Mouse (Mus musculus): ENCODE measurements around the gene Omp. TPM values are rescaled to one million over a fixed set of nuclear protein-coding genes. Genes with fewer than 3 reads are reported as not detected.

Omp gene
- polyA plus RNA-seq, 1 experiment from 2014 or later, result 0.25 TPM

DNA sequence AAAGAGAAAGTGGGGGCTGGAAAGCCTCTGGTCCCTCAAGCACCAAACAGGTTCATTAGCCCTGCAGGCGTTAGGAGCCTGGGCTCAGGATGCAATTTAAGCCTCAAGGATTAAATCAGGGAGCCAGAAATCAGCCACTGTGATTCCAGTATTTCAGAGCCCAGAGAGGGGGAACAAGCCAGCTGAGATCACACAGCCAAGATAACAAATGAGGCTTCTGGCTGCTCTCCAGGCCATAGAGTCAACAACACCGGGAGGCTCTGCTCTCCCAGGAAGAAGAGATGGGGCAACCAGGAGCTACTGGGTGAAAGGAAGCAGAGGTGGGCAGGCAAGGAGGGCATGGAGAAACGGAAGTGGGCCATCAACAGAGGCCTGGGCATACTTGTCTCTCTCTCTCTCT is 18.4 kb upstream of the Omp start:
- Histone ChIP-seq H3K4me1 (peaks cover 40% of the 10 kb centered on the region), H3K27ac (no peak overlapping the region), H3K36me3 (no peaks in the 10 kb centered on the region), H3K4me3 (no peak overlapping the region), H3K27me3 (no peaks in the 10 kb centered on the region; the same call in 1 of the 2 replicates), H3K9ac (no peak overlapping the region), H3K4me2 (replicated peaks) (no peak overlapping the region), H3K9me3 (no peaks in the 10 kb centered on the region)
- WGBS, result 45% methylated on average over 3 of the region's 3 CpGs
- ATAC-seq (ENCODE audit: low FRiP score, low read depth), result no peak

GRCm38 (mm10) chr7:98162239-98162638 is 16.9 kb upstream of the Omp start:
- H3K27ac ChIP-seq, result no peak overlapping the region
- WGBS, result 78% methylated on average over 6 of the region's 6 CpGs

GRCm38 (mm10) chr7:98160041-98160740 is 14.9 kb upstream of the Omp start:
- no peaks in the 10 kb centered on the region for H3K9me3 ChIP-seq
- no peak overlapping the region for H3K27ac ChIP-seq
- no peaks in the 10 kb centered on the region; the same call in 1 of the 2 replicates for H3K27me3 ChIP-seq
- 43% methylated on average over 8 of the region's 8 CpGs for WGBS
- no peak for ATAC-seq (ENCODE audit: low FRiP score, low read depth)
- no peaks in the 10 kb centered on the region for H3K36me3 ChIP-seq
- H3K9ac ChIP-seq, result 0 out of 2 replicates have a peak overlapping the region, but pooled peaks have one; percentile 25
- H3K4me1 ChIP-seq, result peaks cover 49% of the 10 kb centered on the region
- H3K4me2 ChIP-seq (replicated peaks), result no peak overlapping the region
- H3K4me3 ChIP-seq, result no peak overlapping the region

More at GRCm38 (mm10) chr7:98162239-98162638, 16.9 kb upstream of the Omp start:
- no peaks in the 10 kb centered on the region for H3K36me3 ChIP-seq
- peaks cover 49% of the 10 kb centered on the region for H3K4me1 ChIP-seq
- H3K9ac ChIP-seq, result no peak overlapping the region
- H3K9me3 ChIP-seq, result no peaks in the 10 kb centered on the region
- no peak overlapping the region for H3K4me3 ChIP-seq
- H3K4me2 ChIP-seq (replicated peaks), result no peak overlapping the region
- no peaks in the 10 kb centered on the region; the same call in 1 of the 2 replicates for H3K27me3 ChIP-seq
- ATAC-seq (ENCODE audit: low FRiP score, low read depth), result no peak

DNA sequence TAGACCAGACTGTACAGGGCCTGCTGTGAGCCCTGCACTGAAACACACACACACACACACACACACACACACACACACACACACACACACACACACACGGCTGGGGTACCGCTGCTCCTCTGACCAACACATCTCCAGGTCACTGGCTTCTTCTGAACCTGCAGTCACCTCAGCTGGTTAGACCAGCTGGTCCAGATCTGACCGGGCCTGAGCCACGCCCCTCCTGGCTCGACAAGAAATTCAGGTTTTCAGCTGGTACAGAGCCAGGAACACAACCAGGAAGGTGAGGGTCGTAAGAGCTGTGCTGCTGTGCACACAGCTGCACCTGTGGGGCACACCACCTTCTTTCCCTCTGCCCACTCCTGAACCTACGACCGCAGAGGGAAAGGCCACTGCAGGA is 13.2 kb upstream of the Omp start:
- Histone ChIP-seq H3K4me1 (peaks cover 44% of the 10 kb centered on the region), H3K27ac (no peak overlapping the region), H3K36me3 (no peaks in the 10 kb centered on the region), H3K4me2 (replicated peaks) (no peak overlapping the region), H3K27me3 (no peaks in the 10 kb centered on the region; the same call in 1 of the 2 replicates), H3K9me3 (no peaks in the 10 kb centered on the region), H3K9ac (no peak overlapping the region), H3K4me3 (no peak overlapping the region)
- WGBS, result 27% methylated on average over 8 of the region's 8 CpGs
- ATAC-seq (ENCODE audit: low FRiP score, low read depth), result no peak

DNA sequence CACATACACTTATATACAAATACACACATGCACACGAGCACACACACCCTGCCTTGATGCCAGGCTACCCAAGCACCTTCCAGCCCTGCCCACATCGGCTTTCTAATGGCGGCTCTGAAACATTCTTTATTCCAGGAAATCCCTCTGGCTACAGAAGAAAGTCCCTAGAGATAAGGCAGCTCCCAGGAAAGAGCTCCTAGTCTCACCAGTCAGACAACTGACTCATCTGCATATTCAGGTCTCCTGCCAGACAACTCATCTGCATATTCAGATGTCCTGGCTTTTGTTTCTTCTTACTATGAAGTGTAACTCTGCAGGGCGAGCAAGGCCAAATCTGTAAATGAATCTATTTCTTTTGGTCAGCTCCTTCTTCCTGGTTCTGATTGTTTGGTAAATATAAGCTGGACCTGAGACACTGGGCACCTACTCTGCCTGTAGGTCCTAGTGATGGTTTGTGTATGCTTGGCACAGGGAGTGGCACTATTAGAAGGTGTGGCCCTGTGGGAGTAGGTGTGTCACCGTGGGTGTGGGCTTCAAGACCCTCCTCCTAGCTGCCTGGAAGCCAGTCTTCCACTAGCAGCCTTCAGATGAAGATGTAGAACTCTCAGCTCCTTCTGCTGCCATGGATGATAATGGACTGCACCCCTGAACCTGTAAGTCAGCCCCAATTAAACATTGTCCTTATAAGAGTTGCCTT is 12.5 kb upstream of the Omp start:
- 65% methylated on average over 5 of the region's 5 CpGs for WGBS

DNA sequence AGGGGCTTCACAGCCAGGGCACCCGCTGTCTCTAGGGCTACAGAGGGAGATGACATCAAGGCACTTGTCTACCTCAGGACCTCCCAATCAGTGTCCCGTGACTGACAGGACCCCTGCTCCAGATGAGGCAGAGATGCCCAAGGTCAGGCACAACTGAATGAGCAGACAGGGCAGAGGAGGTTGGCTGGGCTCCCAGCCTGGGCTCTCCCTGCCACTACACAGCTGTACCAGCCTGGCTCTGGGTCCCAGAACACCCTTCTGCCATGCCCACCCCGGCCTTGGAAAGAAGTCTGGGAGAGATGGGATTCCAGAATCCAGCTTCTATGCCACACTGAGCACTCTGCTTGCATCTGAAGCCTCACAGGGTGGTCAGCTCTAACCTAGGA is 11.0 kb upstream of the Omp start:
- no peak overlapping the region for H3K4me3 ChIP-seq
- ATAC-seq (ENCODE audit: low FRiP score, low read depth), result no peak
- no peak overlapping the region for H3K4me2 ChIP-seq (replicated peaks)
- no peaks in the 10 kb centered on the region for H3K9me3 ChIP-seq
- WGBS, result 66% methylated on average over 3 of the region's 3 CpGs
- H3K9ac ChIP-seq, result no peak overlapping the region
- H3K4me1 ChIP-seq, result peaks cover 52% of the 10 kb centered on the region
- H3K27ac ChIP-seq, result no peak overlapping the region
- H3K27me3 ChIP-seq, result no peaks in the 10 kb centered on the region; the same call in 1 of the 2 replicates
- no peaks in the 10 kb centered on the region for H3K36me3 ChIP-seq

More for the DNA sequence above, 12.5 kb upstream of the Omp start:
- Histone ChIP-seq H3K9me3 (no peaks in the 10 kb centered on the region), H3K4me1 (peaks cover 45% of the 10 kb centered on the region), H3K27ac (no peak overlapping the region), H3K9ac (no peak overlapping the region), H3K4me3 (no peak overlapping the region), H3K4me2 (replicated peaks) (no peak overlapping the region), H3K27me3 (no peaks in the 10 kb centered on the region; the same call in 1 of the 2 replicates), H3K36me3 (no peaks in the 10 kb centered on the region)
- ATAC-seq (ENCODE audit: low FRiP score, low read depth), result no peak

- Histone ChIP-seq H3K9me3 (no peaks in the 10 kb centered on the region), H3K4me2 (replicated peaks) (no peak overlapping the region), H3K4me1 (peaks cover 46% of the 10 kb centered on the region), H3K27me3 (no peaks in the 10 kb centered on the region; the same call in 1 of the 2 replicates), H3K9ac (no peak overlapping the region), H3K4me3 (no peak overlapping the region), H3K27ac (no peak overlapping the region), H3K36me3 (no peaks in the 10 kb centered on the region)
- ATAC-seq (ENCODE audit: low FRiP score, low read depth), result no peak
- WGBS, result 25% methylated on average over 7 of the region's 8 CpGs
These were observed 10.4 kb upstream of the Omp start for GRCm38 (mm10) chr7:98155546-98156279.

DNA sequence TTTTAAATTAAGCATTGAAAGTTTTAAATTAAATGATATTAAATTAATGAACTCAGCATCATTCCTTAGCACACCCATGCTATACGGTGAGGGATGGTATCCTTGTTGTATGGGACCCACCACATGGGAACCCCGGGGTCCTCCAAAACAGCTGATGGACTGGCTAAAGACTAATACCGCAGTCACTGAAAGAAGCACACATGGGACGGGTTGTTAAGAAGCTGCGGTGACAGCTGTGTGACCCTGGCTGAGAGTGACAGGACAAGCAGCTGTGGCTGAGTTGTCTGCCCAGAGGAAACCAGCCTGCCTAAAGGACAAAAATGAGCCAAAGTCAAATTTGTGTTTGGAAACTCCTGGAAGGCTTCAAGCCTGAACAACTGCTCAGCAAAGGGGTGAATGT is 8.6 kb upstream of the Omp start:
- no peak overlapping the region for H3K27ac ChIP-seq
- no peaks in the 10 kb centered on the region for H3K9me3 ChIP-seq
- no peaks in the 10 kb centered on the region for H3K27me3 ChIP-seq
- H3K36me3 ChIP-seq, result no peaks in the 10 kb centered on the region
- no peak overlapping the region for H3K4me2 ChIP-seq (replicated peaks)
- 64% methylated on average over 5 of the region's 5 CpGs for WGBS
- ATAC-seq (ENCODE audit: low FRiP score, low read depth), result 0 out of 2 replicates have a peak, but pooled peaks have one; percentile 22
- no peak overlapping the region for H3K4me3 ChIP-seq
- no peak overlapping the region for H3K9ac ChIP-seq
- H3K4me1 ChIP-seq, result peaks cover 45% of the 10 kb centered on the region

- 45% methylated on average over 3 of the region's 3 CpGs for WGBS
- H3K27me3 ChIP-seq, result no peaks in the 10 kb centered on the region
- no peak for ATAC-seq (ENCODE audit: low FRiP score, low read depth)
- peaks cover 39% of the 10 kb centered on the region for H3K4me1 ChIP-seq
- H3K9ac ChIP-seq, result no peak overlapping the region
- H3K4me3 ChIP-seq, result no peak overlapping the region
- no peak overlapping the region for H3K4me2 ChIP-seq (replicated peaks)
- H3K27ac ChIP-seq, result no peak overlapping the region
- no peaks in the 10 kb centered on the region for H3K36me3 ChIP-seq
- H3K9me3 ChIP-seq, result no peaks in the 10 kb centered on the region
These were observed 8.0 kb upstream of the Omp start for GRCm38 (mm10) chr7:98153345-98153744.

- H3K9ac ChIP-seq, result peak overlapping the region; percentile 10
- no peak overlapping the region for H3K4me2 ChIP-seq (replicated peaks)
- no peak for ATAC-seq (ENCODE audit: low FRiP score, low read depth)
- H3K27me3 ChIP-seq, result no peaks in the 10 kb centered on the region
- no peak overlapping the region for H3K4me3 ChIP-seq
- WGBS, result 25% methylated on average over 8 of the region's 8 CpGs
- no peaks in the 10 kb centered on the region for H3K36me3 ChIP-seq
- H3K9me3 ChIP-seq, result no peaks in the 10 kb centered on the region
- peaks cover 34% of the 10 kb centered on the region for H3K4me1 ChIP-seq
- H3K27ac ChIP-seq, result no peak overlapping the region
These were observed 7.1 kb upstream of the Omp start for GRCm38 (mm10) chr7:98152400-98152799.

DNA sequence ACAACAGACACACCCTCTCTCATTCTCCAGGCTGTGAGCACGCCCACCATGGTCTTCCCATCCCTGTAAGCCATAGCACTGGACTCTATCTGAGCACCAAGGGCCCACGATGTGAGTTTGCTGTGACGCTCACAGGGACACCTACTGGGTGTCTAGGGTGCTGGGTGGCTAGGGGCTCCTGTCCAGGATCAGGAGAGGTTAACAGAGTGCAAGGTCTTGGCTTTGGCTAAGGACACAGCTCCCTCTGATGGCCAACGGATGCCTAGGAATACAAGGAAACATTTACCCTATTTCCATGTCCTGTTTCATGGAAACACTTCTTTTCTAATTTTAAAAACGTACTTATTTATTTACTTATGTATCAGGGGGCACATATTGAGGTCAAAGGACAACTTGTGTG is 5.2 kb upstream of the Omp start:
- Histone ChIP-seq H3K27me3 (no peaks in the 10 kb centered on the region), H3K27ac (no peak overlapping the region), H3K4me2 (replicated peaks) (no peak overlapping the region), H3K36me3 (no peaks in the 10 kb centered on the region), H3K9ac (no peak overlapping the region), H3K4me1 (peaks cover 29% of the 10 kb centered on the region), H3K9me3 (no peaks in the 10 kb centered on the region), H3K4me3 (no peak overlapping the region)
- WGBS, result 54% methylated on average over 5 of the region's 5 CpGs
- ATAC-seq (ENCODE audit: low FRiP score, low read depth), result no peak

GRCm38 (mm10) chr7:98149802-98150201 is 4.5 kb upstream of the Omp start:
- Histone ChIP-seq H3K4me2 (replicated peaks) (no peak overlapping the region), H3K9me3 (no peaks in the 10 kb centered on the region), H3K36me3 (no peaks in the 10 kb centered on the region), H3K27ac (no peak overlapping the region), H3K4me1 (peaks cover 29% of the 10 kb centered on the region), H3K4me3 (no peak overlapping the region), H3K27me3 (no peaks in the 10 kb centered on the region), H3K9ac (0 out of 2 replicates have a peak overlapping the region, but pooled peaks have one; percentile 25)
- WGBS, result 12% methylated on average over 3 of the region's 3 CpGs
- no peak for ATAC-seq (ENCODE audit: low FRiP score, low read depth)
